9 mouse cellular contexts compared by ENCODE assay signal in genomic region chr4:142248426-142248825, GRCm38 (mm10). TPM values are rescaled to one million over a fixed set of nuclear protein-coding genes. Genes with fewer than 3 reads are reported as not detected.
DNase-seq lines count a peak whose midpoint lies in the region; ATAC-seq and TF ChIP-seq lines count a peak whose summit lies in the region.
"Had no signal": no experiment of that assay in that cellular context is flagged by ENCODE, and none has a peak within 500 bp of the region (broad histone marks: within the 10 kb centered on the region; RNA-seq: fewer than 3 reads in every experiment).

No protein-coding gene starts in this region.

- H3K4me2 ChIP-seq in forebrain, embryonic 13.5 days: no peak overlapping the region
- H3K4me2 ChIP-seq: heart, embryonic 15.5 days had no signal

- TF ChIP-seq POLR2A in brain, embryonic 14.5 days (IDR thresholded peaks at IDR 0.05; ENCODE audit: borderline replicate concordance, extremely low read depth, insufficient read depth, insufficient read length, poor library complexity, severe bottlenecking): no peak

- no peaks in the 10 kb centered on the region for H3K9me3 ChIP-seq in forebrain, embryonic 13.5 days (replicated peaks)
- H3K9me3 ChIP-seq: heart, embryonic 15.5 days had no signal

- no peaks in the 10 kb centered on the region for H3K36me3 ChIP-seq in forebrain, embryonic 13.5 days (ENCODE audit: poor library complexity, severe bottlenecking)
- H3K36me3 ChIP-seq: heart, embryonic 15.5 days had no signal

- peaks cover 21% of the 10 kb centered on the region for H3K4me1 ChIP-seq in forebrain, embryonic 13.5 days

- peak; percentile 46; the same call in 1 of the 2 replicates for ATAC-seq in forebrain, embryonic 13.5 days
- peak; percentile 76 for ATAC-seq in megakaryocyte-erythroid progenitor cell, adult 5-6 weeks (replicated peaks; ENCODE audit: low FRiP score, low TSS enrichment, poor library complexity, severe bottlenecking)
- no peak for ATAC-seq in erythroid progenitor cell, adult 5-6 weeks (replicated peaks; ENCODE audit: low FRiP score, poor library complexity, severe bottlenecking)

- peak; percentile 98 for TF ChIP-seq CTCF in brain, embryonic 14.5 days (IDR thresholded peaks at IDR 0.05; ENCODE audit: borderline replicate concordance, extremely low read depth, insufficient read depth, insufficient read length)

- no peaks in the 10 kb centered on the region for H3K27me3 ChIP-seq in forebrain, embryonic 13.5 days
- H3K27me3 ChIP-seq: heart, embryonic 15.5 days had no signal

- no peak overlapping the region for H3K27ac ChIP-seq in forebrain, embryonic 13.5 days
- H3K27ac ChIP-seq: heart, embryonic 15.5 days had no signal

- DNase-seq in Muller cell, postnatal 12 days (ENCODE audit: inconsistent ontology term): peak; percentile 46
- peak; percentile 83 for DNase-seq in brain, embryonic 14.5 days (ENCODE audit: low read depth)
- peak; percentile 90 for DNase-seq in heart, postnatal 4 days
- DNase-seq in layer of hippocampus, postnatal 36 days: peak; percentile 67 to 69
- peak; percentile 91 for DNase-seq in right cerebral cortex, postnatal 4 days

- WGBS in forebrain, embryonic 13.5 days: 12% methylated on average over 5 of the region's 5 CpGs

- H3K9ac ChIP-seq in forebrain, embryonic 13.5 days: no peak overlapping the region
- H3K9ac ChIP-seq: heart, embryonic 15.5 days had no signal

- no peak overlapping the region for H3K4me3 ChIP-seq in forebrain, embryonic 13.5 days
- H3K4me3 ChIP-seq: heart, embryonic 15.5 days had no signal

RNA-seq across cellular contexts. Expression of gene Kazn, which starts 9.2 kb away (rescaled TPM):
- 38.3 and 61.2 TPM in 2 replicates for polyA plus RNA-seq in brain, embryonic 14.5 days (2012; rRNA removed)
- polyA plus RNA-seq in forebrain, embryonic 13.5 days (2015; fragmentation: Nextera tagmentation; extraction: Ambion mirVana): 18.3 and 19.1 TPM in 2 replicates
- total RNA-seq in heart, postnatal 4 days (2021): 1 to 10 TPM; 7.5 to 7.7 TPM
- 10 to 100 TPM; 46.1 to 46.9 TPM for total RNA-seq in layer of hippocampus, postnatal 36 days (2021)
- total RNA-seq in megakaryocyte-erythroid progenitor cell, adult 5-6 weeks (2014; fragmentation: Nextera tagmentation): 0.45 and 2.0 TPM in 2 replicates
- total RNA-seq in megakaryocyte-erythroid progenitor cell, adult 5-6 weeks (2017): 3.0 TPM in 1 of 2 replicates, not detected in the other
- total RNA-seq in erythroid progenitor cell, adult 5-6 weeks (2015; ENCODE audit: low replicate concordance): not detected in 2 replicates
- not detected in 2 replicates for total RNA-seq in erythroid progenitor cell, adult 5-6 weeks (2017; ENCODE audit: low replicate concordance)

Comparison
In these comparisons a context has a peak if more than half of its experiments do, and no peak if none do; other contexts are left out.
1. RNA of gene Kazn, which starts 9.2 kb away (total RNA-seq): 46.1 to 46.9 TPM in layer of hippocampus, postnatal 36 days; 7.5 to 7.7 TPM in heart, postnatal 4 days, 0.45 to 3.0 TPM in megakaryocyte-erythroid progenitor cell, adult 5-6 weeks and not detected in erythroid progenitor cell, adult 5-6 weeks; every median in the first group is over 4 times any median in the second.
2. Peak in every context shown above with its lines, with median percentiles within 50 percentile points of each other: DNase-seq.